Mouse (Mus musculus) adipocyte (in vitro differentiated cells): ENCODE data around the gene Fam222b.

Source experiments
- DNase-seq: peaks from one replicate; pipeline ENCODE4 v3.0.0-alpha.2; 2016; ENCODE audit warnings: low spot score

Fam222b gene

GRCm38 (mm10) chr11:78164924-78165760 is 70.7 kb downstream of the Fam222b start, which contains the start of gene Traf4:
Gene Traf4, minus strand, starts transcription at chr11:78165589.
- DNase-seq, result peak; percentile 92

- DNase-seq, result peak; percentile 84
These were observed 71.3 kb downstream of the Fam222b start for GRCm38 (mm10) chr11:78165761-78166109.

- DNase-seq, result no peak
These were observed 71.7 kb downstream of the Fam222b start for GRCm38 (mm10) chr11:78166161-78166560.

GRCm38 (mm10) chr11:78166640-78167039 is 72.2 kb downstream of the Fam222b start:
- no peak for DNase-seq

GRCm38 (mm10) chr11:78167257-78167959 is 72.9 kb downstream of the Fam222b start:
- DNase-seq, result no peak

GRCm38 (mm10) chr11:78168541-78169468 is 74.3 kb downstream of the Fam222b start:
- no peak for DNase-seq

GRCm38 (mm10) chr11:78170306-78170705 is 75.8 kb downstream of the Fam222b start:
- no peak for DNase-seq

GRCm38 (mm10) chr11:78171328-78171727 is 76.9 kb downstream of the Fam222b start:
- no peak for DNase-seq

GRCm38 (mm10) chr11:78172034-78172747 is 77.7 kb downstream of the Fam222b start:
- no peak for DNase-seq

- DNase-seq, result no peak
These were observed 78.4 kb downstream of the Fam222b start for GRCm38 (mm10) chr11:78172748-78173383.

- DNase-seq, result no peak
These were observed 80.0 kb downstream of the Fam222b start for GRCm38 (mm10) chr11:78174506-78174905.

- no peak for DNase-seq
These were observed 81.4 kb downstream of the Fam222b start for GRCm38 (mm10) chr11:78175771-78176401.

GRCm38 (mm10) chr11:78176402-78176862 is 82.0 kb downstream of the Fam222b start, which contains the start of the genes Nek8 and Tlcd1:
Gene Nek8, minus strand, starts transcription at chr11:78176675.
Gene Tlcd1, plus strand, starts transcription at chr11:78176711.
- DNase-seq, result peak; percentile 93

- no peak for DNase-seq
These were observed 82.5 kb downstream of the Fam222b start for GRCm38 (mm10) chr11:78176905-78177331.

GRCm38 (mm10) chr11:78177437-78177836 is 83.0 kb downstream of the Fam222b start:
- DNase-seq, result peak; percentile 88

GRCm38 (mm10) chr11:78177903-78178858 is 83.7 kb downstream of the Fam222b start:
- peak; percentile 98 for DNase-seq

GRCm38 (mm10) chr11:78178859-78179437 is 84.5 kb downstream of the Fam222b start:
- peak; percentile 83 for DNase-seq

- DNase-seq, result no peak
These were observed 85.1 kb downstream of the Fam222b start for GRCm38 (mm10) chr11:78179438-78179999.
